Mouse (Mus musculus) kidney, adult 2 months (tissue): Measurements from ENCODE around the gene Bcl2l2. TPM values are rescaled to one million over a fixed set of nuclear protein-coding genes. Genes with fewer than 3 reads are reported as not detected.
A peak's percentile ranks its signal among the peaks of the same experiment; 100 is the strongest.

Source experiments
- DNase-seq: peaks from one replicate; pipeline ENCODE4 v3.0.0; 2021
- H3K27ac ChIP-seq: fragments of 200-500 bp; 2 replicates; pipeline ENCODE4 v1.5.1; 2012; ENCODE audit warnings: low read depth, low read length, control low read depth, inconsistent platforms; ENCODE audit not compliant: insufficient read depth
- H3K27me3 ChIP-seq: fragments of 200-500 bp; replicated peaks from 2 replicates; pipeline ENCODE4 v1.6.1; 2012; ENCODE audit warnings: mild to moderate bottlenecking, moderate library complexity, low read length, inconsistent platforms; ENCODE audit not compliant: control insufficient read depth, insufficient read depth
- H3K36me3 ChIP-seq: fragments of 200-500 bp; 2 replicates; pipeline ENCODE4 v1.6.1; 2012; ENCODE audit warnings: mild to moderate bottlenecking, moderate library complexity, low read length, inconsistent platforms; ENCODE audit not compliant: control insufficient read depth, insufficient read depth
- H3K4me1 ChIP-seq: fragments of 200-500 bp; 2 replicates; pipeline ENCODE4 v1.6.1; 2011; ENCODE audit warnings: low read length; ENCODE audit not compliant: control insufficient read depth, insufficient read depth
- H3K4me3 ChIP-seq: fragments of 200-500 bp; 2 replicates; pipeline ENCODE4 v1.5.1; 2011; ENCODE audit warnings: mild to moderate bottlenecking, low read depth, low read length, control low read depth; ENCODE audit not compliant: insufficient read depth
- CTCF ChIP-seq: fragments of 200-500 bp; conservative IDR thresholded peaks from 2 replicates; pipeline ENCODE4 v1.5.1; 2011; ENCODE audit warnings: low read depth, mild to moderate bottlenecking, control low read depth, low read length, moderate library complexity, mixed read lengths; ENCODE audit not compliant: insufficient read depth, insufficient read length
- POLR2A ChIP-seq: fragments of 200-500 bp; IDR thresholded peaks from one replicate; pipeline ENCODE4 v1.6.1; 2011; ENCODE audit warnings: low read depth, low read length, control low read depth
- WGBS: fragments of 180-500 bp; shearing (Covaris S2); methylation state at CpG from one replicate; pipeline ENCODE4 v1.1.7; 2018; 5-methylcytosine and 5-hydroxymethylcytosine counted together
- polyA plus RNA-seq: library from polyadenylated mRNA; depleted of rRNA; stranded (reverse); fragments of >200 nt; gene quantifications from 2 replicates; pipeline ENCODE4 v1.2.3, GENCODE M21; 2012

Gene Bcl2l2
- polyA plus RNA-seq, 1 experiment: 47.1 TPM

DNA sequence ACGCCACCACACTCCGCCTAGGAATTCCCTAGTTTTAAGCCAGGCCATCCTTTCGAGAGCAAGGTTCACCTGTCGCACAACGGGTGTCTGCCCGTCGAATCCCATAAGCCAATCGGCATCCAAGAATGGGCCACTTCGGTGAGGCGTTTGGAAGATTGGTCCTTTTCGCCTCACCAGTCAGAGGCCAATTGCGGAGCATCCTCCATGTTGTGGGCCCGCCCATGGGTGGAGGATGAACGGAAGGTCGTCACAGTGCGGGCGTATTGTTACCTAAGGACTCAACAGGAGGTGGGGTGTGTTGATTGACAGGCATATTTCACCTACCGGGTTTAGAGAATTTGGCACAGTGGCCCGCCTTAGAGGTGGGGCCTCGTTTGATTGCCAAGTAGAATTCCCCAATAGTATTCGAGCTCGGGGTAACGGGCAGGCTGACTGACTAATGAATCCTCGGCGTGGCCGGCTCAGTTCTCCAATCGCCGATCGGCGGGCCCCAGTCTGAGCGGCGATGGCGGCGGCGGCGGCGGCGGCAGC, 10.5 kb downstream of the Bcl2l2 start:
- peak overlapping the region; percentile 99 for H3K4me3 ChIP-seq
- peak overlapping the region; percentile 27 for H3K27ac ChIP-seq
- TF ChIP-seq CTCF (no peak), POLR2A (peak; percentile 82)
- H3K4me1 ChIP-seq: peaks cover 7% of the 10 kb centered on the region; the same call in 1 of the 2 replicates
- no peaks in the 10 kb centered on the region for H3K27me3 ChIP-seq
- DNase-seq: peak; percentile 100
- H3K36me3 ChIP-seq: peaks cover 11% of the 10 kb centered on the region
- under 1% methylated on average over 38 of the region's 38 CpGs for WGBS

DNA sequence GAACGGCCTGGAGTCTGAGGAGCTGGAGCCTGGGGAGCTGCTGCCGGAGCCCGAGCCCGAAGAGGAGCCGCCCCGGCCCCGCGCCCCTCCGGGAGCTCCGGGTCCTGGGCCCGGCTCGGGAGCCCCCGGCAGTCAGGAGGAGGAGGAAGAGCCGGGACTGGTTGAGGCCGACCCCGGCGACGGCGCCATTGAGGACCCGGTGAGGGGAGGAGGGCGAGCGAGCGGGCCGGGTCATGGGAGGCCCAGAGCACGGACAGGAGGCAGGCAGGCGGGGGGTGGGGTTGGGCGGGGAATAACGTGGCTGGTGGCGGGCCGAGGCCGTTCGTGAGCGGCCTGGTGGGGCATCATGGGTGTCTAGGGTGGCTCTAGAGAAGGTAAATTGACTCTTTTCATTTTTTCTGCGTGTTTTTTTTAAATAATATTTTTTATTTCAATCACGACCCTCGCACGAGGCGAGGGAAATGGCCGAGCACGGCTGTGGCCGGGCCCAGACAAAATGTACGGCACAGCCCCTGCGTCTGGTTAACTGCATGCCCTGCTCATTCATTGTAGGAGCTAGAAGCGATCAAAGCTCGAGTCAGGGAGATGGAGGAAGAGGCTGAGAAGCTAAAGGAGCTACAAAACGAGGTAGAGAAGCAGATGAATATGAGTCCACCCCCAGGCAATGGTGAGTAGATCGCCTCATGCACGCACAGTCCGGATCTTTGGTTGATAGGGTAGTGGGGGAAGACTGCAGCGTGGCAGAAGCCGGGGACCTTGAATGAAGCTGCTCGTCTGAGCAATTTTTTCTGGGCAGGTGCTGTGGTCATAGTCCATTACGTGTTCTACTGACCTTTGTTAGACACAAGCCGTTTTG, 11.3 kb downstream of the Bcl2l2 start:
- H3K36me3 ChIP-seq: peaks cover 11% of the 10 kb centered on the region
- H3K27ac ChIP-seq: peak overlapping the region; percentile 95
- peaks cover 7% of the 10 kb centered on the region; the same call in 1 of the 2 replicates for H3K4me1 ChIP-seq
- peak; percentile 75 for DNase-seq
- H3K27me3 ChIP-seq: no peaks in the 10 kb centered on the region
- TF ChIP-seq CTCF (no peak), POLR2A (no peak)
- 1% methylated on average over 54 of the region's 54 CpGs for WGBS
- H3K4me3 ChIP-seq: peak overlapping the region; percentile 99

DNA sequence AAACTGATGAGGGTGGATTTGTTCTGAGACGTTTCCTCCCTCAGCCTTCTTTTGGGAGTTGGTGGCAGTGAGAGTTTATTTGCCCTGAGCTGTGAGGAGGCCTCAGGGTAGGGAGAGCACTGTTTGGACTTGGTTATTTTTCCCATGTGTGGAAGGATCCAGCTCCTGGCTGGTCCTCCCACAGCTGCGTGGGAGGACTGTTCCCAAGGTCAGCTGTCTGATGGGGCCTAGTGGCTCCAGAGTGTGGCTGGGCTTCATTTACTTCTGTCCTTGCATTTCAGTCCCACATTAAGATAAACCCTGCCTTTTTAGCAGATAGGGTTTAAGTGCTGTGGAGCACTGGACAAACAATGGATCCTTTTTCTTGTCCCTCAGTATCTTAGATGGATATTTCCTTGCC, 14.3 kb downstream of the Bcl2l2 start:
- DNase-seq: no peak
- H3K4me1 ChIP-seq: peaks cover 12% of the 10 kb centered on the region; the same call in 1 of the 2 replicates
- H3K27ac ChIP-seq: no peak overlapping the region
- H3K36me3 ChIP-seq: peaks cover 11% of the 10 kb centered on the region
- 25% methylated on average over 2 of the region's 2 CpGs for WGBS
- no peak overlapping the region for H3K4me3 ChIP-seq
- no peaks in the 10 kb centered on the region for H3K27me3 ChIP-seq
- TF ChIP-seq CTCF (no peak), POLR2A (no peak)

DNA sequence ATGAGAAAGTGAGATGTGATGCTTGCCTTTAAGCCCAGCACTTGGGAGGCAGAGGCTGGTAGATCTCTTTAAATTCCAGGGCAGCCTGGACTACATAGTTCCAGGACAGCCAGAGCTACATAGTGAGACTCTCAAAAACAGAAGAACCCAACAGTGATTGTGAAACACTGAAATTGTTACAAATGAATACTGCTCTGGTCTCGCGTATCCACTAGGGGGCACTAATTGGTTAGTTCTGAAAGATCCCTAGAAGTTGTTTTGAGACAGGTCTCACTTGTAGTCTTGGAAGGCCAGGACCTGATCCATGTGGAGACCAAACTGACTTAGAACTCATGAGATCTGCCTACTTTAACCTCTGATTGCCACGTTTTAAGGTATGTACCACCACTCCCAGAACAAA, 17.2 kb downstream of the Bcl2l2 start:
- Histone ChIP-seq H3K27ac (no peak overlapping the region), H3K4me1 (peaks cover 8% of the 10 kb centered on the region; the same call in 1 of the 2 replicates), H3K27me3 (no peaks in the 10 kb centered on the region), H3K36me3 (peaks cover 11% of the 10 kb centered on the region), H3K4me3 (no peak overlapping the region)
- TF ChIP-seq CTCF (peak; percentile 41), POLR2A (no peak)
- DNase-seq: peak; percentile 89
- under 1% methylated on average over 3 of the region's 3 CpGs for WGBS

DNA sequence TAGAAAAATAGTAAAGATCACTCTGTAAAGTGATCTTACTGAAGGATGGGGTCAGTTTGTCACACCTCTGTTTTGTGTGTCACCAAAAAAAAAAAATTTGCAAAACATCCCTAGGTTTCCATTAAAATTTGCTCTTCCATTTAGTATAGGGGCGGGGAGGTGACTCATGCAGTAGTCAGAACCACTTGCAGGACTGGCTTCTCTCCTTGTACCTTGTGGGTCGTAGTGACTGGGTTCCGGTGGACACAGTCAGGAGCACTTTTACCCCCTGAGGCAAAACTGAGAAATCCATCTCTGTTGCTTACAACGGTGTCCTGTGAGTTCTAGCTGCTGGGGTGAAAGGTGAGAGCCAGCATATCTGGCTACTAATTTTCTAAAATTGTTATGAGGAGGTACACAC, 20.5 kb downstream of the Bcl2l2 start:
- DNase-seq: no peak
- no peak overlapping the region for H3K4me3 ChIP-seq
- 78% methylated on average over 4 of the region's 4 CpGs for WGBS
- no peaks in the 10 kb centered on the region; the same call in 1 of the 2 replicates for H3K36me3 ChIP-seq
- peaks cover 5% of the 10 kb centered on the region; the same call in 1 of the 2 replicates for H3K4me1 ChIP-seq
- H3K27ac ChIP-seq: no peak overlapping the region
- TF ChIP-seq POLR2A: no peak
- H3K27me3 ChIP-seq: no peaks in the 10 kb centered on the region

DNA sequence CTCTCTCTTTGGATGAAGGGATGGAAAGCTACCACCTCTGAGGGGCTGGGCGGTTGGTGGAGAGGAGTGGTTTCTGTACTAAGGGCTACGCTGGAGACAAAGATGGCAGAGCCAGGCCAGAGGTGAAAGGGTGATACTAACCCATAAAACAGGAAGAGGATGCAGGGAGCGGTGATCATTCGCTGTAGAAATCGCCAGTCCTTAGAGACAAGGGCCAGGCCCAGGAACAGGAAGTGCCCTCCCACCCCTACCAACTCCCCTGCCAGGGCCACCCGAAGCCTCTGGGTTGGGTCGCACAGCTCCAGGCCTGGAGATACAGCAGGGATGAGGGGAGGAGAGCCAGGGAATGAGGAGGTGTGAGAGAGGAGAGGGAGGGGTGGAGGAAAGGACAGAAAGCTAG, 25.5 kb downstream of the Bcl2l2 start:
- H3K27me3 ChIP-seq: no peaks in the 10 kb centered on the region
- no peak for TF ChIP-seq CTCF
- no peak for TF ChIP-seq POLR2A
- no peak overlapping the region for H3K4me3 ChIP-seq
- 66% methylated on average over 7 of the region's 7 CpGs for WGBS
- no peak overlapping the region for H3K27ac ChIP-seq
- no peaks in the 10 kb centered on the region for H3K36me3 ChIP-seq
- H3K4me1 ChIP-seq: 0 out of 2 replicates have a peak, but pooled peaks cover 3% of the 10 kb centered on the region
- no peak for DNase-seq

DNA sequence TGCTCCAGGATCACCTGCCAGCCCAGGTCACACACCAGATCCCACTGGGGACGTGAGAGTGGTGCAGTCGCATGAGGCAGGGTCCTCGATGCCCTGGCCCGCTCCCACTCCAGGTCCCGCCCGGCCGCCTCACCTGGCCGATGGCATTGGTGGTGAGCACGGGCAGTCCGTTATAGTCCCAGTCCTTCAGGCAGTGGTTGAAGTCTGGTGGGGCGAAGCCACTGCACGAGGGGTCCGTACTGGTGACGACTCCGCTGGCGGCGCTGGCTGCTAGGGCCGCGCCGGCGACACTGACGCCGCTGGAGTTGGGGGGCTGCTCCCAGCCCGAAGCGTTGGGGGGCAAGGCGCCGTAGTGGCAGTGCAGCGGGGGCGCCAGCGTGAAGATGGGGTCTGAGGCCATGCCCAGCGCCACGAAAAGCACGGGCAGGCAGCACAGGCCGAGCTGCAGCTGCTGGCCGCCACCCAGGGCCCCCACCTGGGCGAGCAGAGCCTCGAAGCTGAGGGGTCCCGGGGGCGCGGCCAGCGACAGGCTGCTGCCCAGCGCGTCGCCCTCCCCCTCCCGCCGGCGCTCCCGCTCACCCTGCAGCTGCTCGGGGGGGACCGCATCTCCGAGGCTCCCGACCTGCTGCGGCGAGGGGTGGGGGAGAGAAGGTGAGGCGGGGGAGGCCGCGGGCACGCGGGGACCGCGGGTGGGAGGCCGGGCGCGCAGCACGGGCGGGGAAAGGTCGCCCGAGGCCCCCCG, 29.1 kb downstream of the Bcl2l2 start:
- Histone ChIP-seq H3K4me1 (0 out of 2 replicates have a peak, but pooled peaks cover 3% of the 10 kb centered on the region), H3K27me3 (no peaks in the 10 kb centered on the region), H3K4me3 (peak overlapping the region; percentile 93), H3K27ac (no peak overlapping the region), H3K36me3 (no peaks in the 10 kb centered on the region)
- TF ChIP-seq CTCF (no peak), POLR2A (no peak)
- no peak for DNase-seq
- 7% methylated on average over 65 of the region's 69 CpGs for WGBS
